Mouse (Mus musculus): ENCODE measurements around the gene Mdga2. TPM values are rescaled to one million over a fixed set of nuclear protein-coding genes. Genes with fewer than 3 reads are reported as not detected.

Mdga2 gene
- polyA plus RNA-seq, 1 experiment from 2014 or later: 4.3 TPM

DNA sequence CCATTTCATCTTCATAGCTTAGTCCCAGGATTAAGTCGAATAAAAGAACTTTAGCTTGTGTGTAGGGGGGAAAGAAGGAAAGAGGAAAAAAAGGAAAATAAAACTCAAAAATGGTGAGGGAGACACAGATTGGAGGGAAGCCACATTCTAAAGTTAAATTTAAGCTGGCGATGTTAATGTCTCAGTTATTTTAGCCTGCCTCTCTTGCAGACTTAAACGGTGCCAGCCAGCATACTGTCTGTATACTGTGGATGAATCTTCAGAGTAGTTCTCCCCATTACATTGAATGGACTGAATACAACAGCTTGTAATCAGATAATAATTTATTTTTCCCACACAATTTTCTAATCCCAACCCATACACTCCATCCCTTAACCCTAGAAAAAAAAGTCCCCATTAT, 205.2 kb downstream of the Mdga2 start:
- H3K36me3 ChIP-seq: no peaks in the 10 kb centered on the region
- no peak for DNase-seq (ENCODE audit: low spot score)
- WGBS: 92% methylated on average over 3 of the region's 3 CpGs
- H3K4me1 ChIP-seq: no peaks in the 10 kb centered on the region
- H3K27me3 ChIP-seq (ENCODE audit: low read depth, poor library complexity, severe bottlenecking): no peaks in the 10 kb centered on the region
- H3K27ac ChIP-seq (replicated peaks): no peak overlapping the region
- H3K4me3 ChIP-seq: no peak overlapping the region
- H3K9me3 ChIP-seq (replicated peaks): no peaks in the 10 kb centered on the region

DNA sequence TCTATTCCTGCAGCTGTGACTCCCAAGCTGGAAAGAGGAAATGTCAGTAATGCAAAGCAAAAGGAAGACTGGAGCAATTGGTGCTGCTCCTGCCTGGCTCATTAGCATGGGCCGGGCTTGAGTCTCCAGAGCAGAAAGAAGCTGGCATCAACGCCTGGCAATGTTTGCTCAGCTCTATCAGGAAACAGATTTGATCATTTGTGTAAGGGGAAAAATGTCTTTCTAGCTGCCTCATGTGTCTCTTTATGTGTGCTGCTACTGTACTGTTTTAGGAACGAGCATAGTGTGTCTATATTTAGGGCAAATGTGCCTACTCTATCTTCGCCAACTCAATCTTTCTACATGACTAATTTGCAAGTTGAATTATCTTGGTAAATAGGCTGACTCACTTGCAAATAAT, 211.0 kb downstream of the Mdga2 start:
- WGBS: 81% methylated on average over 4 of the region's 4 CpGs
- H3K9me3 ChIP-seq (replicated peaks): no peaks in the 10 kb centered on the region
- no peaks in the 10 kb centered on the region for H3K4me1 ChIP-seq
- H3K27ac ChIP-seq (replicated peaks): no peak overlapping the region
- H3K4me3 ChIP-seq: no peak overlapping the region
- no peak for DNase-seq (ENCODE audit: low spot score)
- no peaks in the 10 kb centered on the region for H3K27me3 ChIP-seq (ENCODE audit: low read depth, poor library complexity, severe bottlenecking)
- no peaks in the 10 kb centered on the region for H3K36me3 ChIP-seq

DNA sequence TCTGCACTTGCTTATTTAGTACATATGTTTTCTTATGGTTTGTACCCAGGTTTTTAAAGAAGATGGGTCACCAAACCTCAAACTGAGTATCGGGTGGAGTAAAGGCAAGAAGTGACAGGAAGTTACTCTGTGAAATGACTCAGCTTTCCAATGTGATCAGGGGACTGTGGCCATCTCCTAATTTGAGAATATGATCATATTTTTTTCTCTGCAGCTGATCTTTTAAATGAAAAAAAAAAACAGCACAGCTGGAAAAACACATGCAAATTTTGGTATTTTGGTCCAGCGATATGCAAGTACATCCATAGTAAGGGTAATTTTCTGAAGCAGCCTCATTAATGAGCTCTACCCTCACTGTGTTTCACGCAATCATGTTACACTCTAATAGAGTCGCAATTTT, 212.0 kb downstream of the Mdga2 start:
- Histone ChIP-seq H3K4me1 (no peaks in the 10 kb centered on the region), H3K4me3 (no peak overlapping the region), H3K9me3 (replicated peaks) (no peaks in the 10 kb centered on the region), H3K27ac (replicated peaks) (no peak overlapping the region), H3K36me3 (no peaks in the 10 kb centered on the region), H3K27me3 (ENCODE audit: low read depth, poor library complexity, severe bottlenecking) (no peaks in the 10 kb centered on the region)
- no peak for DNase-seq (ENCODE audit: low spot score)
- WGBS: 90% methylated on average over 4 of the region's 4 CpGs

DNA sequence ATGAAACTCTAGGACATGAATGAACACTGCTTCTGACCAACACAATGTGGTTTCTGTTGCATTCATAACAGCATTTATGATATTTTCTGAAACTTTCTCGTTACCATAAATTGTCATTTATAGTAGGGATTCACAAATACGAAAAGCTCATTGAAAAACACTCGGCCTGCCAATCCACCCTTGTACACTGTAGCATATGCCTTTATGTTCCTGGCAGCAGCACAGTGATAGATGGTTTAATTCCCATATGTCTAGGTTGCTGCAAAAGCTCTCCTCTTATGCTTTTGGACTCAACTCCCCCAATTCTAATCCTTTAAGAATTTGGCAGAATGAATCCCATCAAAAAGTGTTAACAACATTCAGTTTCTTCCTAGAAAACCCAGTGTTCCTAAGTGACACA, 213.2 kb downstream of the Mdga2 start:
- no peaks in the 10 kb centered on the region for H3K4me1 ChIP-seq
- 88% methylated on average over 3 of the region's 3 CpGs for WGBS
- no peak overlapping the region for H3K4me3 ChIP-seq
- DNase-seq (ENCODE audit: low spot score): no peak
- H3K9me3 ChIP-seq (replicated peaks): no peaks in the 10 kb centered on the region
- H3K27ac ChIP-seq (replicated peaks): no peak overlapping the region
- no peaks in the 10 kb centered on the region for H3K27me3 ChIP-seq (ENCODE audit: low read depth, poor library complexity, severe bottlenecking)
- no peaks in the 10 kb centered on the region for H3K36me3 ChIP-seq

DNA sequence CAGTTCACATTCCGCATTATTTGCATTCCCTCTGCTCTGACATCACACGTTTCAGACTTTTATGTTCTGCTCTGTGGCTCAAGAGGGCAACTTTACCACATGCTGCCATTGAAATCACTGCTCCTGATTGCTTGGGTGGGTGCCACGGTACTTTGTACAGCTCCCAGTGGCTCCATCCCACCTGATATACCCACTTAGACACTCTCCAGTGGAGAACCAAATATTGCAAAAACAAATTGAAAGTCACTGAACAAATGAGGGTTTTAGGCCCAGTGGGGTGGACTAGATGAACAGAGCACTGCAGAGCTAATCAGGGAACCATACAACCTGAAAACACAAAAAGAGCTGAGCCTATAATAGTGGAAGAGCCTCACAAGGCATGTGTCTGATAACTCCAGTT, 268.2 kb downstream of the Mdga2 start:
- DNase-seq (ENCODE audit: low spot score): no peak
- no peaks in the 10 kb centered on the region for H3K27me3 ChIP-seq (ENCODE audit: low read depth, poor library complexity, severe bottlenecking)
- H3K4me3 ChIP-seq: no peak overlapping the region
- H3K36me3 ChIP-seq: no peaks in the 10 kb centered on the region
- H3K9me3 ChIP-seq (replicated peaks): no peaks in the 10 kb centered on the region
- H3K4me1 ChIP-seq: no peaks in the 10 kb centered on the region
- WGBS: 77% methylated on average over 3 of the region's 3 CpGs
- no peak overlapping the region for H3K27ac ChIP-seq (replicated peaks)

DNA sequence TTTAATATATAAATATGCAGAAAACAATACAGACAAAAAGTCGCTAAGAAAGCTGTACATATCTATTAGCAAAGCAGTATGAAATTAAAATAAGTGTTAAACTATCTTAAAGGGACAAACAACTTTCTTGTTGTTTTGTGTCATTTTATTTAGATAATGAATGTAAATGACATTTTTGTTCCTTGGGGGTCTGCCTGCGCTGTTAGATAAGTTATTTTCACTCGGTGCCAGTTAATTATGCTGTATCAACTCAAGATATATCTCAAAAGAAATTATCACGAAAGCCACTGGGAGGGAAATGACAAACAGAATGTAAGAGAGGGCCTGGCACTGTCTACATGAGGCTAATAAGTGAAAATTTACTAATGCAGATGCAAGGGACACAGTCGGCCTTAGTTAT, 306.6 kb downstream of the Mdga2 start:
- Histone ChIP-seq H3K27me3 (ENCODE audit: low read depth, poor library complexity, severe bottlenecking) (no peaks in the 10 kb centered on the region), H3K27ac (replicated peaks) (no peak overlapping the region), H3K36me3 (no peaks in the 10 kb centered on the region), H3K9me3 (replicated peaks) (no peaks in the 10 kb centered on the region), H3K4me1 (no peaks in the 10 kb centered on the region), H3K4me3 (no peak overlapping the region)
- 92% methylated on average over 5 of the region's 5 CpGs for WGBS
- DNase-seq (ENCODE audit: low spot score): no peak

DNA sequence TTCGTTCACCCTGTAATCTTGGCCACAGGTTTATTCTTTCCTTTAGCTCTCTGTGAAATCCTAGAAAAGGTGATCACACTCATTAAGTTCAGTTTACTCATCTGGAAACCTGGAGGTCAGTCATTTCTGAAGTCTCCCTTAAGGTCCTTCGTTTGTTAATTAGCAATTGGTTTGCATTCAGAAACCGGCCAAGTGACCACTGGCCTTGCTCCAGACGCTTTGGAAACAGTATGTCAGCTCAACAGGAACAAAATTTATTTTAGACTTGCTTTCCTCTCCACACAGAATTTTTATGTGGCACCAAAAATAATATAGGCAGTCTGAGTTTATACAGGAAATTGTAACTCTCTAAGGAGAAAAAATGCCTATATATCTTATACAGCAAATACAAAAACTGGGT, 323.0 kb downstream of the Mdga2 start:
- H3K27ac ChIP-seq (replicated peaks): no peak overlapping the region
- no peak for DNase-seq (ENCODE audit: low spot score)
- no peaks in the 10 kb centered on the region for H3K36me3 ChIP-seq
- no peaks in the 10 kb centered on the region for H3K9me3 ChIP-seq (replicated peaks)
- H3K4me1 ChIP-seq: no peaks in the 10 kb centered on the region
- no peak overlapping the region for H3K4me3 ChIP-seq
- WGBS: 90% methylated on average over 4 of the region's 4 CpGs
- no peaks in the 10 kb centered on the region for H3K27me3 ChIP-seq (ENCODE audit: low read depth, poor library complexity, severe bottlenecking)

DNA sequence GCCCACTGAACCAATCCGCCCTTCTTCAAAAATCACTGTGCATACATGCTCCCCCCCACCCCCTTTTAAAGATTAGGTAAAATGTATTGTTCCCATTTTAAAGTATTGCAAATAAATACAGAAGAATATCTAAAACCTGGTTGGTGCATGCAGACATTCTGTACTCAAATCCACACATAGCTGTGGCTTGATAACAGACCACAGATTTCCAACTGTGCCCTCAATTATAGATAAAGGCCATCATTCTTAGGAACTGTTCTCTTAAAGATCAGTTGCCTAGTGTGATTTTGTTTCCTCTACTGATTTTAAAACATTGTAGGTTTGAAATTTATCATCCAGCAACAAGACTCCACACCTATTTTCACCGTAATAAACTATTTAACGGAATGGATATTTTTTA, 325.6 kb downstream of the Mdga2 start:
- Histone ChIP-seq H3K27ac (replicated peaks) (no peak overlapping the region), H3K9me3 (replicated peaks) (no peaks in the 10 kb centered on the region), H3K36me3 (no peaks in the 10 kb centered on the region), H3K4me3 (no peak overlapping the region), H3K4me1 (no peaks in the 10 kb centered on the region), H3K27me3 (ENCODE audit: low read depth, poor library complexity, severe bottlenecking) (no peaks in the 10 kb centered on the region)
- DNase-seq (ENCODE audit: low spot score): no peak
- WGBS: 96% methylated on average over 3 of the region's 3 CpGs

DNA sequence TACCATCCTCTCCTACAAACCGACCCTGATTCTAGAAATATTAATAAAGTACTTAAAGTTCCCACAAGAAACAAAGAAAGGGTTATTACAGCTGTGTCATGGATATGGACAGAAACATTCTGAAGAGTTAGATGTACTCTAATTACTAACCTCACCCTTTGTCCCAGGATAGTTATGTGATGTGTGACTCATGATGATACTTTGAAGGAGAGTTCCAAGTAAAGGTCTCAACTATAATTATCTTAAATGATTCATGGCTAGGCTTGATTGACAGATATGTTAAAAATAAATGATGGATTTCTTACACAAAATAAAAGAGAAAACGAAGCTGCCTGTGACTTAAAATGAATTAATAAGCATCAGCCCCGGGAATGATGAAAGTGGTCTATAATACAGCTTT, 332.1 kb downstream of the Mdga2 start:
- H3K27ac ChIP-seq (replicated peaks): no peak overlapping the region
- H3K4me1 ChIP-seq: no peaks in the 10 kb centered on the region
- no peak for DNase-seq (ENCODE audit: low spot score)
- no peaks in the 10 kb centered on the region for H3K36me3 ChIP-seq
- no peaks in the 10 kb centered on the region for H3K27me3 ChIP-seq (ENCODE audit: low read depth, poor library complexity, severe bottlenecking)
- WGBS: 84% methylated on average over 3 of the region's 3 CpGs
- H3K4me3 ChIP-seq: no peak overlapping the region
- H3K9me3 ChIP-seq (replicated peaks): no peaks in the 10 kb centered on the region

DNA sequence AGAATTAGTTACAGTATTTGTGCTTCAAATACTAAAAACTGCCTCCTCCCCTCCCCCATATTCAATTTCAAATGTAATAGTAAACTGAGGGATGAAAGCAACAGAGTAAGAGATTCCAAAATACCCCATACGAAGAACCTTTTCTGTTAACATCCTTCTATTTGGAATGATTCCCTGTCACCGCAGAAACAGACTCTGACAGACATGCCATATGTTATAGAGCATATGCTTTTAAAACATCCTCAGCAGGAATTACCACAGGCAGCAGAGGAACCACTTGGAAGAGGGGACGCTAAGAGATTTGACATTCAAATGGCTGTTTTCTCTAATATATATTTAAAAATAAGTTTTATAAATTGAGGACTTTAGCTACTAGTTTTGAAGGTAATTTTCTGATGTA, 333.1 kb downstream of the Mdga2 start:
- Histone ChIP-seq H3K4me3 (no peak overlapping the region), H3K9me3 (replicated peaks) (no peaks in the 10 kb centered on the region), H3K27ac (replicated peaks) (no peak overlapping the region), H3K36me3 (no peaks in the 10 kb centered on the region), H3K27me3 (ENCODE audit: low read depth, poor library complexity, severe bottlenecking) (no peaks in the 10 kb centered on the region), H3K4me1 (no peaks in the 10 kb centered on the region)
- 80% methylated on average over 3 of the region's 3 CpGs for WGBS
- no peak for DNase-seq (ENCODE audit: low spot score)

DNA sequence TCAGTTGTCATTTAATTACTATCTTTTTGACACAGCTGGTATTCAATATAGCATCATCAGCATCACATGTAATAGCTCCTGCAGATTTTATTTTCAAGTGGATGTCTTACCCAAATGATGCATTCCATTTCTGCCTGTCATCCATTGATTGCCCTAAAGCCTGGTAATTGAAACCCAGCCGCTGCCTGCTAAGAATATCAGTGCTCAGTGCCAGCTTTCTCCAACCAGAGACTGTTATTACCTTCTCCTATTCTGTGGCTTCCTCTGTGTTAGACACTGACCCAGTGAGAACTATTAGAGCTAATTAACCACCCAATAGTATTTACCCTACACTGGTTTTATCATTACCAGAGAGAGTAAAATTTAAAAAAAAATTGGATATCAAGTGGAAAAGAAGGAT, 333.7 kb downstream of the Mdga2 start:
- Histone ChIP-seq H3K36me3 (no peaks in the 10 kb centered on the region), H3K9me3 (replicated peaks) (no peaks in the 10 kb centered on the region), H3K27ac (replicated peaks) (no peak overlapping the region), H3K27me3 (ENCODE audit: low read depth, poor library complexity, severe bottlenecking) (no peaks in the 10 kb centered on the region), H3K4me1 (no peaks in the 10 kb centered on the region), H3K4me3 (no peak overlapping the region)
- 79% methylated on average over 1 of the region's 1 CpGs for WGBS
- DNase-seq (ENCODE audit: low spot score): no peak

DNA sequence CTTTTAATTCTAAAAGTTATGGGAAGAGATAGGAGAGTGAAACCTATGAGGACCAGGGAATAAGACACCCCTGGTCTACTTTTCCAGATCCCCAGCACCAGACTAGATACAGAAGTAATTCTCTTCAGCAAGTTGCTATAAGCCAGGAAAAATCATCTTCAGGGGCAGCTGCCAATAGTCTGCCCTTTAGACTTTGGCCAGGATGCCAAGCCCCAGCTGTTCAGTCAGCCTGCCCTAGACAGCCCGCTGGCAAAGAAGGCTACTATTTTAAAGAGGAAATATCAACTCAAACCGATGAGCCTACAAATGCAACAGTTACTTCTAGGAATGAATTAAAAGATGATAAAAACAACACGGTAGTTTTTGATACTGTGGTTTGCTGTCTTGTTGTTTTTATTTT, 356.1 kb downstream of the Mdga2 start:
- no peaks in the 10 kb centered on the region for H3K36me3 ChIP-seq
- H3K4me3 ChIP-seq: no peak overlapping the region
- H3K27ac ChIP-seq (replicated peaks): no peak overlapping the region
- H3K4me1 ChIP-seq: no peaks in the 10 kb centered on the region
- 83% methylated on average over 3 of the region's 3 CpGs for WGBS
- no peaks in the 10 kb centered on the region for H3K9me3 ChIP-seq (replicated peaks)
- no peaks in the 10 kb centered on the region for H3K27me3 ChIP-seq (ENCODE audit: low read depth, poor library complexity, severe bottlenecking)
- DNase-seq (ENCODE audit: low spot score): no peak

DNA sequence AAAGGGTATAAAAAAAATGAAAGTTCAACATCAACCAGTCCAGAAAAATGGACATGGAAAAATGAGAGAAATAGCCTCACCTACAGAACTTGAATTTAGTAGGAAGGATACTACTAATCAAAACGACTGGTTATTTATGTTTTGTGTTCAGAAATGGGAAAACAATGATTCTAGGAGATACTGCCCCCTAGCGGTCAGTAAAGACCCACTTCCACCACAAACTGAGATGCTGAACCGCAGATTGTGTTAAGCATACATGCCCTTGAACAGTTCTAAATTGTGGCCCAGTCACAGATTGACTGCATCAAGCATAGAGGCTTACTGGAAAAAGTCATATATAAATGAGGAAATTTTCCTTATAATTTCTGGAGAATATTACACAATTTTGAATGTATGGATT, 369.2 kb downstream of the Mdga2 start:
- Histone ChIP-seq H3K36me3 (no peaks in the 10 kb centered on the region), H3K4me3 (no peak overlapping the region), H3K27me3 (ENCODE audit: low read depth, poor library complexity, severe bottlenecking) (no peaks in the 10 kb centered on the region), H3K9me3 (replicated peaks) (no peaks in the 10 kb centered on the region), H3K4me1 (no peaks in the 10 kb centered on the region), H3K27ac (replicated peaks) (no peak overlapping the region)
- no peak for DNase-seq (ENCODE audit: low spot score)
- WGBS: 26% methylated on average over 3 of the region's 3 CpGs

DNA sequence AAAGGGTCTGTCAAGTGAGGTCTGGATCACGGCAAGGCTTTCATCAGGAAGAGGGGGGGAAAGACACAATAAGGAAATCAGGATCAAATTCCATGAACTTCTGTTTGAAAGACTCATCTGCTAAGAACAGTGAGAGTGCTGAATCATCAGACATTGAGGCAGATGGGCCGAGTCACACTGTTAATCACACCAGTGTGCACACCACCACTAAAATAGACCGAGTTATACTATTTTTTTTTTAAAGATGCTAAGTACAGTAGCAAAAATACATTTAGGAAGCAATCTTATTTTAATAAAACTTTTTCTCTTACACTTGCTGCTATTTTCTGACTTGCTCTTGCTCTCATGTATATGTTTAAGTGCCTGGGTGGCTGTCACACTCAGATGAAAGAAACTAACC, 382.0 kb downstream of the Mdga2 start:
- no peak for DNase-seq (ENCODE audit: low spot score)
- Histone ChIP-seq H3K4me3 (no peak overlapping the region), H3K9me3 (replicated peaks) (no peaks in the 10 kb centered on the region), H3K4me1 (peaks cover 9% of the 10 kb centered on the region; the same call in 1 of the 2 replicates), H3K27ac (replicated peaks) (no peak overlapping the region), H3K36me3 (no peaks in the 10 kb centered on the region), H3K27me3 (ENCODE audit: low read depth, poor library complexity, severe bottlenecking) (no peaks in the 10 kb centered on the region)
- 68% methylated on average over 3 of the region's 3 CpGs for WGBS
